Mouse (Mus musculus): ENCODE measurements around the gene Lrrtm3.

Lrrtm3 gene

GRCm38 (mm10) chr10:64041892-64042291, 48.2 kb downstream of the Lrrtm3 start:
- DNase-seq (ENCODE audit: low read depth, low spot score): no peak

DNA sequence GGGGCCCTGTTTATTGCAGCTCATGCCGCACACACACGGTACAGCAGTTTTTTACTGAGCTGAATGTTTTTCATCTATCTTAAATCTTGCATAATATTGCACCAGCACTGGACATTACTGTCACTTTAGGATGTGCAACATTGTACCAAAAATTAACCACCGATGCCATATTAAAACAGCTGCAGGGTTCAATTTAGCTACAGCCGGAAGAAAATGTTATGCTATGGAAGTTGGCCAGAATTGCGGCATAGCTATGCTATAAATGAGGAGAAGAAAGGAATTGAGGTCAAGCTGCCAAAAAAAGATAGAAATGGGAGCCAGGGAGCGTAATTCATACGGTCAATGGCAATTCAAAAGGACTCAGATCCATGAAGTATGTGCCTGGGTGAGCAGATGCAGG, 48.9 kb downstream of the Lrrtm3 start:
- DNase-seq (ENCODE audit: low read depth, low spot score): no peak

GRCm38 (mm10) chr10:64039760-64040535, 50.1 kb downstream of the Lrrtm3 start:
- no peak for DNase-seq (ENCODE audit: low read depth, low spot score)

GRCm38 (mm10) chr10:64030901-64031300, 59.2 kb downstream of the Lrrtm3 start:
- no peak for DNase-seq (ENCODE audit: low read depth, low spot score)

DNA sequence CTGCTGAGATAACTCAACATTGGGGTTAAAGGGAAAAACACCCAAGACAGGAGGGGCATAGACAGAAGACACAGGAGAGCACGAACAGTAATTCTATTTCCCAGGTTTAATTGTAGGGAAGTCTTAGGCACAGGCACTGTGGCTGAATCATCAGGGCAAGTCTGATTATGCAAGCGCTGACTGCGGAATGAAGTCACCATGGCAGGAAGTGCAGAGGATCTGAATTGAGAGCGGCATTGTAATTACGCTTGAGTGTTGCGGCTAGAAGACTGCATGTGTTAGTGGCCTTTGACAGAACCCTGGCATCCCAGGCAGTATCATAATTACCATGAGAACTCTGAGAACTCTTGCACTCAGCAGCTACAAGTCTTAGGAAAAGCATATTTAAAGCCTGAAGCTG, 66.7 kb downstream of the Lrrtm3 start:
- DNase-seq (ENCODE audit: low read depth, low spot score): no peak

- no peak for DNase-seq (ENCODE audit: low read depth, low spot score)
Observed at GRCm38 (mm10) chr10:64020347-64020746, 69.7 kb downstream of the Lrrtm3 start.

GRCm38 (mm10) chr10:64001996-64002395, 88.1 kb downstream of the Lrrtm3 start:
- DNase-seq (ENCODE audit: low read depth, low spot score): no peak

- peak; percentile 10 for DNase-seq (ENCODE audit: low read depth, low spot score)
Observed at GRCm38 (mm10) chr10:64001531-64001930, 88.5 kb downstream of the Lrrtm3 start.

DNA sequence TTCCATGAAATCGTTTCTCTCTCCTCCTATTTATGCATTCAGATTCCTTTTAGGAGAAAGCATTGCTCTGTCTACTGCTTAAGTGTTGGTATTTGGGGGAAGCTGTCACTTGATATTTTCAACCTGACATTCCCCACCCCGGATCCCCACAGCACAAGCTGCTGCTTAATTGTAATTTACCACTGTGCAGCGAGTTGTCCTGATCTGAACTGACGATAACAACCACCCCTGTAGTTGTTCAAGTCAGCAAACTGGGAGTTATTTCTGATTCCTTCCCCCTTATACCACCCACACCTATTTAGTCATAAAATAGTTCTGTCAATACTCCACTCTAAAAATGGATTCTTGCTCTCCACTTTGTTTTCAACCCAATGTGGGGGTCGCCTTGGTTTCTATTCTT, 95.8 kb downstream of the Lrrtm3 start:
- DNase-seq (ENCODE audit: low read depth, low spot score): no peak

- DNase-seq (ENCODE audit: low read depth, low spot score): no peak
Observed at GRCm38 (mm10) chr10:63985576-63985975, 104.5 kb downstream of the Lrrtm3 start.

- DNase-seq (ENCODE audit: low read depth, low spot score): no peak
Observed at GRCm38 (mm10) chr10:63979410-63979809, 110.7 kb downstream of the Lrrtm3 start.

DNA sequence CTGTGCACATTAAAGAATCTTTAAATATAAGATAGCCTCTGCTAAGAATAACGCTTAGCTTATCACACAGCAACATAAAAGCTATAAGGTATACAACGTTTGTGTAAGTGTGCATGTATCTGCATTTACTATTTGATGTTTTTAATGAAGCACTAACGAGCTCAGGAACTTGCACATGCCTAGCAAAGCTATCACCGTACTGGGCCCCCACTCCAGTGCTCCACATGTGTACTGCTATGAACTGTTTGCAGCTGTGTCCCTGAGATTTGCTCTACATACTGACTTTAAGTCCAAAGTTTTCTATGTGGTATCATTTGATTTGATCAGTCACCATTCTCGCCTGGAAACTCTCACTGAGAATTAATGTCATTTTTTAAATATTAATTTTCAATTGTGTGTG, 111.1 kb downstream of the Lrrtm3 start:
- DNase-seq (ENCODE audit: low read depth, low spot score): no peak

DNA sequence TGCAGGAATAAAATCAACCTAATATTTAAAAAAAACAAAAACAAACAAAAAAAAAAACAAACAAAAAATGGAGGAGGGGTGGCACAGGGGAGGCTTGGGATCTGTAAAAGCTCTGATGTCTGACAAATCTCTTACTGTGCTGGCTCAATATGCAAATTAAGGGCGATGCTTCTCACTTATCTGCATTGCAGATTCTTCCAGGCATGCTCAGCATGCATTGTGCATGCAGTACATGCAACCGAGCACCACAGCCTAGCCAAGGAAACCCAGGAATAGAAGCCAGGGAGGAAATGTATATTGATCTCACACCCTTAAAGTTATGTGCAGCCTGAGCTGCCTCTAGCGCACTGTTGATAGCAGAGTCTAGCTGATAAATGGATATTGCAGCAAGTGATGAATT, 111.5 kb downstream of the Lrrtm3 start:
- DNase-seq (ENCODE audit: low read depth, low spot score): no peak

- no peak for DNase-seq (ENCODE audit: low read depth, low spot score)
Observed at GRCm38 (mm10) chr10:63978101-63978500, 112.0 kb downstream of the Lrrtm3 start.

GRCm38 (mm10) chr10:63972300-63972699, 117.8 kb downstream of the Lrrtm3 start:
- DNase-seq (ENCODE audit: low read depth, low spot score): no peak

- DNase-seq (ENCODE audit: low read depth, low spot score): peak; percentile 1
Observed at GRCm38 (mm10) chr10:63954308-63954930, 135.7 kb downstream of the Lrrtm3 start.

- no peak for DNase-seq (ENCODE audit: low read depth, low spot score)
Observed at GRCm38 (mm10) chr10:63951481-63951880, 138.6 kb downstream of the Lrrtm3 start.

DNA sequence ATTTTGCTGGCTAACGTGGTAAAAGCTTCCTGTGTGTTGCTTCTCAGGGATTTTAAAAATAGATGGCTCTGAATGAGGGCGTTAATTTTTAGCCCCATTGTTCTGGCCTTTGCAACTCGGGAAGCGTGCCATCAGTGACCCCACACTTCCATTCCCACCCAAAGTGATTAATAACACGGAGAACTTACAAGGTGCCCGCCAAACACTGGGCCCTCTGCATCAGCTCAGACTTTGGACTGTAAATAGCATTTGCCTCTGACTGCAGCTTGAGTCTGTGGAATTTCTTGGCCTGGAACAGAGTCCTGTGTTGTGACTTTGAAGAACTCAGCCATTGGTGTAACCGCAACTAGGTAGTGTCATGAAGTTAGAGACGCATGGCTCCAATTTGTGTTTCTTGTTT, 139.2 kb downstream of the Lrrtm3 start:
- DNase-seq (ENCODE audit: low read depth, low spot score): no peak

- no peak for DNase-seq (ENCODE audit: low read depth, low spot score)
Observed at GRCm38 (mm10) chr10:63947266-63947665, 142.8 kb downstream of the Lrrtm3 start.

GRCm38 (mm10) chr10:63945534-63945933, 144.5 kb downstream of the Lrrtm3 start:
- no peak for DNase-seq (ENCODE audit: low read depth, low spot score)

DNA sequence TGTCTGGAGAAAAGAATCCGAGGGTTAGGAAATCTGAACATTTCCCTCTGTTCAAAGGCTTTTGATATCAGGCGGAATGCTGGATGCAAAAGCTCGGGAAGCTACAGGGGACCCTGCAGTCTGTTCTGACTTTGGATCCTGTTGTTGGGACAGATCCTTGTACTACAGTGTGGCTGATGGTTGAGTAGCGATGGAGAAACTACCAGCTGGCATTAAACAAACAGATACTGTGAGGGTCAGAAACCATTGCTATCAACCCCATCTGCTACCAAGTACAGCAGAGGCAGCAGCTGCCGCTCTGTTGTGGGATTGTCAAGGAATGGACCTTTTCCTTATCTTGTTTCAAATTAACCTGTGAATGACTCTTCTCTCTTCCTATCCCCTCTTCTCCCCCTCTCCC, 156.1 kb downstream of the Lrrtm3 start:
- DNase-seq (ENCODE audit: low read depth, low spot score): no peak

DNA sequence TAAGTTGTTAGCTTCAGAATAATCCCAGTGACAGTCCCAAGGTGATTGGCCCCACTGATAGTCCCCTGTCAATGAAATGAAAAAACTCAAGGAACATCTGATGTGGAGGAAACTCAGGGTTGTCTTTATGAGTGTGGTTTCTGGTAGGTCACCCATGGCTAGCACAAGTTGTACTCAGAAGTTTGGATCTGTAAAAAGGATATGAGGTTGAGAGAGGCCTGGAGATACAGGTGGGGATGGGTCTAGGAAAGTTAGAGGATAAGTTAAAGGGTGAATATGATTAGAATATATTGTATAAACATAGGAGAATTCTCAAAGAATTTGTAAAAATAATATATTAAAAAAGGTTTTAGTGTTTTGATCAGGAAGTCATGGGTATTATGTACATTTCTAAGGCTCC, 162.7 kb downstream of the Lrrtm3 start, which contains the start of gene Gm10118:
TSS of gene Gm10118 (minus strand) at position 101 of the 400 bp plus-strand sequence.
- DNase-seq (ENCODE audit: low read depth, low spot score): no peak

DNA sequence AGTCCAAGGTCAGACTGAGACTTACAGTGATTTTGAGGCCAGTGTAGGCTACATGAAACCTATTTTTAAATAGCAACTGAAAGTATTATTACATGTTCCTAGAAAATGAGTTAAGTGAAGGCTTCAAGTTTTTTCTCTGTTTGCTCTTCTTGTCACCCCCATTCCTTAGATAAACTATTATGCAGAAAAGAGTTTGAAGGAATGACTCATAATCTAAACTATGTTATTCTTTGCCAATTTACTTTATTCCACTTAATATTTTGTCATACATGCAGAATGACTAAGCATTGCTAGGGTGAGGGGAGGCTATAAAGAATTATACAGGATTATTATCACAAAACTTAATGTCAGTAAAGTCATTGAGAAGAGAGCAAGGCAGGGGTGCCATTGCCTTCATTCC, 181.2 kb downstream of the Lrrtm3 start:
- DNase-seq (ENCODE audit: low read depth, low spot score): no peak
